Mouse (Mus musculus) ES-Bruce4 (cell line): ENCODE data around the gene Oog1. TPM values are rescaled to one million over a fixed set of nuclear protein-coding genes. Genes with fewer than 3 reads are reported as not detected.
"Not testable (repeated sequence)": the region's sequence is repeated elsewhere in the genome, so short reads cannot be mapped to it uniquely, and the experiment has no call there.

Experiments used
- H3K27ac ChIP-seq: 2 replicates; pipeline ENCODE4 v1.5.1; 2012; ENCODE audit warnings: low read length, inconsistent platforms; ENCODE audit not compliant: insufficient read depth
- H3K27me3 ChIP-seq: 2 replicates; pipeline ENCODE4 v1.6.1; 2012; ENCODE audit warnings: mild to moderate bottlenecking, low read length, inconsistent platforms; ENCODE audit not compliant: control insufficient read depth, poor library complexity, insufficient read depth, severe bottlenecking
- H3K36me3 ChIP-seq: 2 replicates; pipeline ENCODE4 v1.6.1; 2012; ENCODE audit warnings: inconsistent platforms, mild to moderate bottlenecking, low read length, moderate library complexity; ENCODE audit not compliant: control insufficient read depth, poor library complexity, insufficient read depth, severe bottlenecking
- H3K4me1 ChIP-seq: one replicate; pipeline ENCODE4 v1.8.1; 2011; ENCODE audit warnings: low read length; ENCODE audit not compliant: control insufficient read depth, insufficient read depth
- H3K4me3 ChIP-seq: 2 replicates; pipeline ENCODE4 v1.5.1; 2011; ENCODE audit warnings: low read depth, mild to moderate bottlenecking, low read length
- H3K9ac ChIP-seq: 2 replicates; pipeline ENCODE4 v1.6.1; 2012; ENCODE audit warnings: low read depth, mild to moderate bottlenecking, inconsistent platforms; ENCODE audit not compliant: poor library complexity, severe bottlenecking
- H3K9me3 ChIP-seq: replicated peaks from 2 replicates; pipeline ENCODE4 v1.6.1; 2012; ENCODE audit warnings: mild to moderate bottlenecking, low read length, inconsistent platforms; ENCODE audit not compliant: control insufficient read depth, poor library complexity, insufficient read depth, severe bottlenecking
- polyA plus RNA-seq: library from polyadenylated mRNA; stranded (reverse); fragments of >200 nt; gene quantifications from 2 replicates; pipeline ENCODE4 v1.2.4, GENCODE M21; 2011; ENCODE audit warnings: low read depth; ENCODE audit not compliant: missing spikeins, insufficient read depth, insufficient read length

Gene Oog1
- polyA plus RNA-seq: not detected in 2 replicates

DNA sequence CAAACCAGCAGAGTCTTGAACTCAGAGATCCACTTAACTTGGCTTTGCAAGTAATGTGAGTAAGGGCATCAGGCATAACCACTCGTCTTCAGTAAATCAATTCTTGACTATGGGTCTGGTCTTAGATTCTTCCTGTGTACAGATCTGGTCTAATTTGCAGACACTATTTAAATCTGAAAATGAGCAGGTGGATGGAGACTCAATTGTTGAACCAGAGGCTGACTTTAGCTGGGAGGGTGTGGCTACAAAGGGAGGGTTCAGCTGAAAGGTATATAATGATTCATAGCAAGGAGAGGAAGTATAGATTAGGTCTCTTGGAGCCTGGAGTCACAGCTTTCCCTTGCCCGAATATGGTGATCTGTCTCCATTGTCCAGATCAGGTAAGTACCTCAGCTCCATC lies at the start of gene Oog1:
Gene Oog1 (plus strand): TSS at position 301 of the 400 bp plus-strand sequence.
- not testable (repeated sequence) for H3K4me3 ChIP-seq, H3K36me3 ChIP-seq, H3K27ac ChIP-seq, H3K9ac ChIP-seq, H3K4me1 ChIP-seq, H3K9me3 ChIP-seq, H3K27me3 ChIP-seq

DNA sequence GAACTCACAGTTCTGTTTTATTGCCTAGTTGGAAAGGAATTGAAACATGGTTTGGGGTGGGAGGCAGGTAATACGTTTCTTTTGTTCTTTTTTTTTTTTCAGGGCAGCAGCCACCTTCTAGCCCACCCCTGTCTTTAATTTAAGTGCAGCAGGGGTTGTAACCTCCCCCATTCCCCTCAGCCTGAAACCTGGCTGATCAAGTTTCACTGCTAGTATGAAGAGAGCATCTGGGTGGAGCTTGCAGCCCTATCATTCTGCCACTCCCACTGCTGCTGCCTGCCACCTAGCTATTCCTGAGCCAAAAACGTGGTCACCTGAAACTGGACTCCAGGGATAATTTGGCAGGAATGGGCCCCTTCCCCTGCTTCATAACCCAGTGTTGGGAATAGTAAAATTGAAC lies 1.1 kb upstream of the Oog1 start:
- not testable (repeated sequence) for H3K36me3 ChIP-seq, H3K27ac ChIP-seq, H3K9me3 ChIP-seq, H3K4me3 ChIP-seq, H3K4me1 ChIP-seq, H3K27me3 ChIP-seq, H3K9ac ChIP-seq

DNA sequence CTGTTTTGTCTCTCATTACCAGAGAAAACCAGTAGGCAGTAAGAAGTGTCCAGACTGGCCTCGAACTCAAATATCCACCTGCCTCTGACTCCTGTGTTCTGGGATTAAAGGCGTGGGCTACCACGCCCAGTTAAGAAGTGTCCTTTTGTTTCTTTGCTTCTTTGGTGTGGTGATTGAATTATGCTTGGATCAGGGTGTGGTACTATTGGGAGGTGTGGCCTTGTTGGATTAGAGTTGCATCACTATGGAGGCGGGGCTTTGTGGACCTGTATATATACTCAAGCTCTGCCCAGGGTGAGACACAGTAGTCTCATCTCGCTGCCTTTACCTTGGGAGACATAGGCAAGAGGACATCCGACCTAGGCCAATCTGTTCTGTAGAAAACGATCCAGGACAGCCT lies 16.1 kb downstream of the Oog1 start, which contains the start of gene Gm4027:
Gene Gm4027 (plus strand): TSS at position 301 of the 400 bp plus-strand sequence.
- not testable (repeated sequence) for H3K9me3 ChIP-seq, H3K9ac ChIP-seq, H3K27ac ChIP-seq, H3K4me3 ChIP-seq, H3K4me1 ChIP-seq, H3K36me3 ChIP-seq, H3K27me3 ChIP-seq

DNA sequence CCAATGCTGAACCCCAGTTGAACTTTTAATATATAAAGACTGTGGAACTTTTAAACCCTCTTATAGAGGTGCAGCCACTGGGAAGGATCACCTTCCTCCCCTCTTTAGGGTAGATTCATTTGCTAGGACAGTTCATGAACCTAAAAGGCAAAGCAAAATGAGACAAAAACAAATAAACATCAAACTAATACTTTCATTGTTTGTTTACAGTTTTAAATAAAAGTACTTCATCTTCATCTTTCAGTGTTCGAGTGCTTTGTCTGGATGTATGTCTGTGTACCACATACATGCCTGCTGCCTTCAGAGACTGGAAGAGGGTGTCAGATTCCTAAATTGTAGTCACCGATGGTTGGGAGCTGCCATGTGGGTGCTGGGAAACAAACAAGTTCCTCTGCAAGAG lies 42.0 kb downstream of the Oog1 start, which contains the start of gene Gm16381:
Gene Gm16381 (minus strand): TSS at position 101 of the 400 bp plus-strand sequence.
- not testable (repeated sequence) for H3K9ac ChIP-seq, H3K4me1 ChIP-seq, H3K36me3 ChIP-seq, H3K27ac ChIP-seq, H3K4me3 ChIP-seq, H3K27me3 ChIP-seq, H3K9me3 ChIP-seq

DNA sequence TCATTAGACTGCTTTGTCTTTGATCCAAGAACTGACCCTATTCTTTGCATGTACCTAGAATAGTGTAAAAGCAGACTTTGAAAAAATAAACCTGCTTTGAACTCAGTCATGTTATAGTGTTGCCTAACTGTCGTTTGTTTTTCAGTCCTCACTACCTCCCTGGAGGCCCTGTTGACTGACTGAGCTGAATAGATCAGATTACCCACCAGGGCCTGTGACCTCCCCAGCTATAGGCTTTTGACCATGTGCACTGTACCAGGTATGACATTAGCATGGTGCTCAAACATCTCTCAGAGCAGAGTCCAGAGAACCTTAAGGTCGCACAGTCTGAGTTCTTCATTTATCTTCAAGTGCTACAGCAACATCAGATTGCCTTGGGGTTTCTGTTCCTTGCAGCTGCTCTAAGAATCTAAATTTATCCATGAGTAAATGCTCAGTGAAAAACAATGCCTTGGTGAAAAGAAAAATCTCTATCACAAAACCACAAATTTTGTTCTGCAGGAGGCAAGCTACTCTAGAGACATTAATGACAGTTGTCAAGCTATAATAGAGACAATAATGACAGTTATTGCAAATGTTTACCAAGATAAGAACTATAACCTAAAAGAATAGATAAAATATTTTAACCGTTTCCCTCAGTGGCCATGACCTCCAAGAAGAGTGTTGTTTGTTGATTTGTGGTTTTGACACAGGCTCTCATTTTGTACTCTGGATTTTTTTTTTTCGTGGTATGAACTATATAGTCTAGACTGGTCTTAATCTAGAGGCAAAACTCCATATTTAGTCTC lies 50.6 kb downstream of the Oog1 start:
- H3K27me3 ChIP-seq, H3K36me3 ChIP-seq, H3K9ac ChIP-seq, H3K4me1 ChIP-seq, H3K4me3 ChIP-seq, H3K9me3 ChIP-seq, H3K27ac ChIP-seq: not testable (repeated sequence)

Other genes starting within 250 kb of the Oog1 start
- 106 and 107 TPM in 2 replicates for gene Sptlc2, start 214.3 kb upstream of the Oog1 start, polyA plus RNA-seq
- 137 and 150 TPM in 2 replicates for gene Slirp, start 158.8 kb upstream of the Oog1 start, polyA plus RNA-seq
- 62.5 and 64.5 TPM in 2 replicates for gene Alkbh1, start 158.7 kb upstream of the Oog1 start, polyA plus RNA-seq
- 95.4 and 105 TPM in 2 replicates for gene Snw1, start 130.4 kb upstream of the Oog1 start, polyA plus RNA-seq
- not detected in 2 replicates for gene Gm5788, start 108.0 kb upstream of the Oog1 start, polyA plus RNA-seq
- not detected in 2 replicates for gene Gm8300, start 88.4 kb upstream of the Oog1 start, polyA plus RNA-seq
- gene Gm4027, start 16.2 kb downstream of the Oog1 start, polyA plus RNA-seq: not detected in 2 replicates
- not detected in 2 replicates for gene Gm16381, start 41.9 kb downstream of the Oog1 start, polyA plus RNA-seq
- 0.38 TPM in 1 of 2 replicates, not detected in the other for gene Gm21319, start 173.1 kb downstream of the Oog1 start, polyA plus RNA-seq
- not detected in 2 replicates for gene Gm21936, start 192.8 kb downstream of the Oog1 start, polyA plus RNA-seq
- gene BB287469, start 213.9 kb downstream of the Oog1 start, polyA plus RNA-seq: not detected in 2 replicates
- not detected in 2 replicates for gene Gm2001, start 239.7 kb downstream of the Oog1 start, polyA plus RNA-seq